Mouse (Mus musculus) heart, embryonic 10.5 days (tissue): ENCODE results near the gene Tex44. TPM values are rescaled to one million over a fixed set of nuclear protein-coding genes. Genes with fewer than 3 reads are reported as not detected.
"Not testable (repeated sequence)": the region's sequence is repeated elsewhere in the genome, so short reads cannot be mapped to it uniquely, and the experiment has no call there.

ENCODE experiments used
- DNase-seq: peaks from one replicate; pipeline ENCODE4 v3.0.0-alpha.2; 2017; ENCODE audit warnings: low spot score
- H3K27ac ChIP-seq: fragments of 300-500 bp; sonication (generic); 2 replicates; pipeline ENCODE4 v1.5.1; 2016; ENCODE audit warnings: mild to moderate bottlenecking
- H3K27me3 ChIP-seq: fragments of 300-500 bp; sonication (generic); 2 replicates; pipeline ENCODE4 v1.6.1; 2016; ENCODE audit warnings: mild to moderate bottlenecking; ENCODE audit not compliant: poor library complexity, insufficient read depth, severe bottlenecking
- H3K36me3 ChIP-seq: fragments of 300-500 bp; sonication (generic); 2 replicates; pipeline ENCODE4 v1.6.1; 2016; ENCODE audit warnings: mild to moderate bottlenecking, moderate library complexity
- H3K4me1 ChIP-seq: fragments of 300-500 bp; sonication (generic); 2 replicates; pipeline ENCODE4 v1.6.1; 2016; ENCODE audit warnings: mild to moderate bottlenecking
- H3K4me3 ChIP-seq: fragments of 300-500 bp; sonication (generic); 2 replicates; pipeline ENCODE4 v1.5.1; 2016; ENCODE audit warnings: mild to moderate bottlenecking, moderate library complexity
- H3K9me3 ChIP-seq: fragments of 300-500 bp; sonication (generic); 2 replicates; pipeline ENCODE4 v1.6.1; 2016; ENCODE audit warnings: mild to moderate bottlenecking, moderate library complexity
- WGBS: fragments of 180-500 bp; shearing (Covaris S2); methylation state at CpG from one replicate; pipeline ENCODE4 v1.1.7; 2016; 5-methylcytosine and 5-hydroxymethylcytosine counted together
- polyA plus RNA-seq: library from polyadenylated mRNA; unstranded; fragments of >200 nt; fragmentation: Nextera tagmentation; extraction: Ambion mirVana; gene quantifications from 2 replicates; pipeline ENCODE4 v1.2.1, GENCODE M21; 2016

Gene Tex44
- polyA plus RNA-seq, 1 experiment from 2014 or later: not detected

- no peak for DNase-seq
Observed at GRCm38 (mm10) chr1:86464223-86464874, 38.2 kb downstream of the Tex44 start.

GRCm38 (mm10) chr1:86464875-86465224, 38.7 kb downstream of the Tex44 start:
- no peak overlapping the region for H3K4me3 ChIP-seq
- H3K27me3 ChIP-seq: no peaks in the 10 kb centered on the region
- H3K27ac ChIP-seq: peak overlapping the region; percentile 87
- 22% methylated on average over 4 of the region's 4 CpGs for WGBS
- no peak for DNase-seq
- H3K9me3 ChIP-seq: no peaks in the 10 kb centered on the region
- H3K36me3 ChIP-seq: no peaks in the 10 kb centered on the region
- peaks cover 15% of the 10 kb centered on the region for H3K4me1 ChIP-seq

More at GRCm38 (mm10) chr1:86464223-86464874, 38.2 kb downstream of the Tex44 start:
- Histone ChIP-seq H3K9me3 (no peaks in the 10 kb centered on the region), H3K27me3 (no peaks in the 10 kb centered on the region), H3K36me3 (no peaks in the 10 kb centered on the region), H3K4me1 (peaks cover 12% of the 10 kb centered on the region), H3K4me3 (no peak overlapping the region), H3K27ac (peak overlapping the region; percentile 87)
- 62% methylated on average over 9 of the region's 9 CpGs for WGBS

GRCm38 (mm10) chr1:86467416-86467815, 41.3 kb downstream of the Tex44 start:
- DNase-seq: no peak
- peaks cover 39% of the 10 kb centered on the region for H3K4me1 ChIP-seq
- no peaks in the 10 kb centered on the region for H3K36me3 ChIP-seq
- no peak overlapping the region for H3K4me3 ChIP-seq
- no peaks in the 10 kb centered on the region for H3K9me3 ChIP-seq
- no peak overlapping the region for H3K27ac ChIP-seq
- no peaks in the 10 kb centered on the region for H3K27me3 ChIP-seq
- 78% methylated on average over 8 of the region's 8 CpGs for WGBS

- DNase-seq: no peak
- no peak overlapping the region for H3K4me3 ChIP-seq
- H3K27me3 ChIP-seq: no peaks in the 10 kb centered on the region
- no peaks in the 10 kb centered on the region for H3K9me3 ChIP-seq
- no peaks in the 10 kb centered on the region for H3K36me3 ChIP-seq
- H3K4me1 ChIP-seq: peaks cover 38% of the 10 kb centered on the region
- WGBS: 93% methylated on average over 4 of the region's 4 CpGs
- peak overlapping the region; percentile 96 for H3K27ac ChIP-seq
Observed at GRCm38 (mm10) chr1:86469876-86470275, 43.7 kb downstream of the Tex44 start.

GRCm38 (mm10) chr1:86470519-86471181, 44.5 kb downstream of the Tex44 start:
- WGBS: 20% methylated on average over 12 of the region's 12 CpGs
- Histone ChIP-seq H3K27me3 (no peaks in the 10 kb centered on the region), H3K4me1 (peaks cover 33% of the 10 kb centered on the region), H3K4me3 (peak overlapping the region; percentile 25; the same call in 1 of the 2 replicates), H3K9me3 (no peaks in the 10 kb centered on the region), H3K27ac (peak overlapping the region; percentile 96), H3K36me3 (no peaks in the 10 kb centered on the region)
- peak; percentile 97 for DNase-seq

- peaks cover 33% of the 10 kb centered on the region for H3K4me1 ChIP-seq
- H3K4me3 ChIP-seq, H3K27me3 ChIP-seq, H3K36me3 ChIP-seq, H3K9me3 ChIP-seq, DNase-seq: not testable (repeated sequence)
- H3K27ac ChIP-seq: peak overlapping the region; percentile 96
- WGBS: 60% methylated on average over 11 of the region's 11 CpGs
Observed at GRCm38 (mm10) chr1:86471504-86471961, 45.4 kb downstream of the Tex44 start.

- H3K4me1 ChIP-seq: peaks cover 33% of the 10 kb centered on the region
- H3K9me3 ChIP-seq: no peaks in the 10 kb centered on the region
- H3K36me3 ChIP-seq: no peaks in the 10 kb centered on the region
- H3K27ac ChIP-seq: peak overlapping the region; percentile 96
- peak; percentile 94 for DNase-seq
- WGBS: 8% methylated on average over 30 of the region's 31 CpGs
- H3K4me3 ChIP-seq: peak overlapping the region; percentile 47
- no peaks in the 10 kb centered on the region for H3K27me3 ChIP-seq
Observed at GRCm38 (mm10) chr1:86472197-86472952, 46.2 kb downstream of the Tex44 start.

GRCm38 (mm10) chr1:86473109-86473760, 47.1 kb downstream of the Tex44 start:
- no peak overlapping the region for H3K4me3 ChIP-seq
- peaks cover 33% of the 10 kb centered on the region for H3K4me1 ChIP-seq
- no peaks in the 10 kb centered on the region for H3K27me3 ChIP-seq
- peak overlapping the region; percentile 96 for H3K27ac ChIP-seq
- no peaks in the 10 kb centered on the region for H3K9me3 ChIP-seq
- WGBS: 83% methylated on average over 18 of the region's 18 CpGs
- no peak for DNase-seq
- H3K36me3 ChIP-seq: no peaks in the 10 kb centered on the region

Other genes with a start within 250 kb of the Tex44 start
- 6.6 and 8.1 TPM in 2 replicates for gene B3gnt7, start 123.5 kb upstream of the Tex44 start, polyA plus RNA-seq
- gene Ncl, start 66.9 kb upstream of the Tex44 start, polyA plus RNA-seq: 345 and 518 TPM in 2 replicates
- 0.10 TPM in 1 of 2 replicates, not detected in the other for gene Nmur1, start 101 bp upstream of the Tex44 start, polyA plus RNA-seq
- 1,013 and 1,650 TPM in 2 replicates for gene Ptma, start 100.4 kb downstream of the Tex44 start, polyA plus RNA-seq
- 69.7 and 73.6 TPM in 2 replicates for gene Pde6d, start 156.3 kb downstream of the Tex44 start, polyA plus RNA-seq
- gene Cops7b, start 156.6 kb downstream of the Tex44 start, polyA plus RNA-seq: 41.3 and 45.9 TPM in 2 replicates
- gene Nppc, start 244.2 kb downstream of the Tex44 start, polyA plus RNA-seq: 0.37 and 0.38 TPM in 2 replicates